Mouse (Mus musculus): ENCODE measurements around the gene Cnot11. TPM values are rescaled to one million over a fixed set of nuclear protein-coding genes. Genes with fewer than 3 reads are reported as not detected.

Gene Cnot11
- polyA plus RNA-seq, 1 experiment = 37.3 TPM

DNA sequence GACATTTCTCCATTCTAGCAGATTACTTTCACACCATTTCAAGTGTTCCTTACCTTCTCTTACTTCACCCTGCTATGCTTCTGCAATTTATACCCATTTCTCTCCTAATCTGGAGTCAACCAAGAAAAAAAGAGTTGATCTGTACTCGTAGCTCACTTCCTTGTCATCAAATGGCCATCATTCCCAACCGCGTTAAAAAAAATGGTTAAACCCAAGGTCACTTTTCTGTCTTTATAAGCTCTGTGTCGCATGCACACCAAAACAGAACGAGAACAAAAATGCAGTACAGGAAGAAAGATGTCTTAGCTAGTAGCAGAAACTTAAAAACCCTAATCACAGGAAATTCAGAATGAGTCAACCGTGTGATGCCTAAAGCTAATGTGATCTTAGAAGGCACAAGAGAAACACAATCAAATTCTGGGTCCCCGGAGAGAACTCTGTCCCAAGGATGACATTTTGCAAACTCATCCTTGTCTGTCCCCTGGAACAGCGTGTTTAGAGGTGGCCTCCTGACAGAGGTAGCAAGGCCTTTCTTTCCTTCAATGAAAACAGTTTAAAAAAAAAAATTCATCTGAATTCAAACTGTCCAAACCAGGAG lies 41.1 kb downstream of the Cnot11 start:
- peaks cover 3% of the 10 kb centered on the region; the same call in 1 of the 2 replicates for H3K4me1 ChIP-seq (replicated peaks; ENCODE audit: control insufficient read depth, insufficient read depth, low read length)
- H3K27ac ChIP-seq (ENCODE audit: control insufficient read depth, insufficient read depth, low read length) = no peak overlapping the region
- no peak for DNase-seq
- H3K36me3 ChIP-seq (ENCODE audit: control insufficient read depth, insufficient read depth, low read length) = no peaks in the 10 kb centered on the region
- H3K4me3 ChIP-seq (ENCODE audit: control insufficient read depth, insufficient read depth, low read length) = no peak overlapping the region
- WGBS = 4% methylated on average over 8 of the region's 8 CpGs
- H3K27me3 ChIP-seq (ENCODE audit: control insufficient read depth, insufficient read depth, low read length) = no peaks in the 10 kb centered on the region
- no peak for TF ChIP-seq POLR2A (IDR thresholded peaks at IDR 0.05; ENCODE audit: control insufficient read depth, extremely low read depth, insufficient read depth, low read length, poor library complexity)
- TF ChIP-seq CTCF (IDR thresholded peaks at IDR 0.05; ENCODE audit: borderline replicate concordance, control insufficient read depth, extremely low read depth, insufficient read depth, low read length, poor library complexity) = no peak

DNA sequence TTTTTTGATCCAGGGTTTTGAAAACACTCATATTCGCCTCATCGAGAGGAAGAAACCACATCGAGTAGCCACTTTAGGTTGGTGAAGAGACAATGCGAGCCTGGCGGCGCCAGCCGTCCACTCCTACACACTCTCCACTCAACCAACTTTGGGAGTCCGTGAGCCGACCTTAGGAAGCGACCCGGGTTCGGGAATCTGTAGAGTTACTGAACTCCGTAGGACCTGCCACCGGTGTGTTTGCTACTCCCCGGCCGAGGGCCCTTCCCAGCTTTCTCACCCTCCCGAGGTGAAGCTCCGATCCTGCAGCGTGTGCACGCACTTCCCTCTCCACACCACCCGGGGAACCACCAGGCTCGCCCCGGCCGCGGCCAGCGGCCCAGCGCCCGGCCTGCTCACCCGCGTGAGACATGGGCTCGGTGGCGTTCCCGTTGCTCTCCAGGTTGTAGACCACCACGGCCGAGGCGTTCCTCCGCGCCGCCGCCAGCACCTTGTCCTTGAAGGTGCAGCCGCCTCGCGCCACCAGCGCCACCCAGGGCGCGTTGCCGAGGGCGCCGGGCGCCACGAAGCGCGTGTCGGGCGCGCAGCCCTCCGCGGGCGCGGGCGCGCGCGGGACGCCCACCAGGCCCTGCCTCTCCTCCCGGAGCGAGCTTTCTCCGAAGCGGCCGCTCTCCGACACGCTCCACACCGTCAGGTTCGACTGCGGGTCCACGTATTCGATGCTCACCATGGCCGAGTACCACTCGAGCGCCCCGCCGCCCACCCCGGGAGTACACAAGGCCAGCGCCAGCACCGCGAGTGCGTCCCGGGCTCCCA lies 41.8 kb downstream of the Cnot11 start:
- Histone ChIP-seq H3K36me3 (ENCODE audit: control insufficient read depth, insufficient read depth, low read length) (no peaks in the 10 kb centered on the region), H3K27ac (ENCODE audit: control insufficient read depth, insufficient read depth, low read length) (peak overlapping the region; percentile 17; the same call in 1 of the 2 replicates), H3K4me3 (ENCODE audit: control insufficient read depth, insufficient read depth, low read length) (peak overlapping the region; percentile 63), H3K27me3 (ENCODE audit: control insufficient read depth, insufficient read depth, low read length) (no peaks in the 10 kb centered on the region), H3K4me1 (replicated peaks; ENCODE audit: control insufficient read depth, insufficient read depth, low read length) (peaks cover 3% of the 10 kb centered on the region; the same call in 1 of the 2 replicates)
- peak; percentile 64 for DNase-seq
- TF ChIP-seq POLR2A (IDR thresholded peaks at IDR 0.05; ENCODE audit: control insufficient read depth, extremely low read depth, insufficient read depth, low read length, poor library complexity) (no peak), CTCF (IDR thresholded peaks at IDR 0.05; ENCODE audit: borderline replicate concordance, control insufficient read depth, extremely low read depth, insufficient read depth, low read length, poor library complexity) (no peak; the same call in 1 of the 2 replicates)
- WGBS = under 1% methylated on average over 88 of the region's 88 CpGs

DNA sequence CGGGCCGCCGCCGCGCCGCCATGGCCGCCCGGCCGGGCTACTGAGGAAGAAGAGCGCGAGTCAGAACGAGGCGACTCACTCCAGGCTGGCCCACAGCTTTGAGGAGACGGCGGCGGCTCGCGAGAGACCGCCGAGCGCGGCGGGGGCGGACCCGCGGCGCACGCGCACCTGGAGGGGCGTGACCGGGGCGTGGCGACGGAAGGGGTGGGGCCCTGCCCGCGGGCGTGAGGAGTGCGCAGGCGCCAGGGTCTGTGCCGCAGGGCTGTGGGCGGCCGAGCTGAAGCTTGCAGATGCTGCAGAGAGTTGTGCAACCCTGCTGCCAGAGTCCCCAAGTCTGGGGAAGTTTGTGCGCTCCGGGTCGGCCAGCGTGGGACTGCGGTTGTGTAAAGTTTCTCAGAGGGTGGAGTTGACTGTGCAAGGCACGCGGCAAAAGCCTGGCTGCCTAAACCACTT lies 42.5 kb downstream of the Cnot11 start, which contains the start of gene Rnf149:
Rnf149 (minus strand) TSS at position 153 of the 453 bp plus-strand sequence.
- TF ChIP-seq POLR2A (IDR thresholded peaks at IDR 0.05; ENCODE audit: control insufficient read depth, extremely low read depth, insufficient read depth, low read length, poor library complexity) (peak; percentile 94), CTCF (IDR thresholded peaks at IDR 0.05; ENCODE audit: borderline replicate concordance, control insufficient read depth, extremely low read depth, insufficient read depth, low read length, poor library complexity) (peak; percentile 61; the same call in 1 of the 2 replicates)
- H3K36me3 ChIP-seq (ENCODE audit: control insufficient read depth, insufficient read depth, low read length) = no peaks in the 10 kb centered on the region
- no peaks in the 10 kb centered on the region for H3K27me3 ChIP-seq (ENCODE audit: control insufficient read depth, insufficient read depth, low read length)
- under 1% methylated on average over 49 of the region's 49 CpGs for WGBS
- peak; percentile 99 for DNase-seq
- H3K4me1 ChIP-seq (replicated peaks; ENCODE audit: control insufficient read depth, insufficient read depth, low read length) = peaks cover 3% of the 10 kb centered on the region; the same call in 1 of the 2 replicates
- H3K4me3 ChIP-seq (ENCODE audit: control insufficient read depth, insufficient read depth, low read length) = peak within 1 kb of the TSS; percentile 63
- H3K27ac ChIP-seq (ENCODE audit: control insufficient read depth, insufficient read depth, low read length) = peak within 1 kb of the TSS; percentile 65

DNA sequence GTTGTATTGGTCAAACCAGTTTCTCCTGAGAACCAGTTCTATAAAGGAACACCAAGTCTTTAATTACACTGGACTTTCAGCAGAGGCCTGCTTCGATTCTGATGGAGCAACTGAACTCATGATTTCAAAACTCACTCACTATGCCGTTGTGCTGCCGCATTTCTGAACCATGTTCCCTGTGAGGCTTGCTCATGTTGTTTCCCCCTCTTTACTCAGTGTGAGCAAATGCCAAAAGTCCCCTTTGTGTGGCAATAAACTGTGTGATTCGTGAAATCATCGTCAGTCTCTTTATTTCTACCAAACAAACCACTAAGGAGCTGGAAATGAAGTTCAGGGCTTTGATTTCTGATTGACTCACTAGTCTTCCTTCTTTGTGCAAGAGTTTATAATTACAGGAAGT lies 43.7 kb downstream of the Cnot11 start:
- Histone ChIP-seq H3K27me3 (ENCODE audit: control insufficient read depth, insufficient read depth, low read length) (no peaks in the 10 kb centered on the region), H3K4me3 (ENCODE audit: control insufficient read depth, insufficient read depth, low read length) (no peak overlapping the region), H3K4me1 (replicated peaks; ENCODE audit: control insufficient read depth, insufficient read depth, low read length) (peaks cover 3% of the 10 kb centered on the region; the same call in 1 of the 2 replicates), H3K36me3 (ENCODE audit: control insufficient read depth, insufficient read depth, low read length) (no peaks in the 10 kb centered on the region), H3K27ac (ENCODE audit: control insufficient read depth, insufficient read depth, low read length) (no peak overlapping the region)
- DNase-seq = no peak
- 66% methylated on average over 5 of the region's 5 CpGs for WGBS
- TF ChIP-seq POLR2A (IDR thresholded peaks at IDR 0.05; ENCODE audit: control insufficient read depth, extremely low read depth, insufficient read depth, low read length, poor library complexity) (no peak), CTCF (IDR thresholded peaks at IDR 0.05; ENCODE audit: borderline replicate concordance, control insufficient read depth, extremely low read depth, insufficient read depth, low read length, poor library complexity) (no peak)

DNA sequence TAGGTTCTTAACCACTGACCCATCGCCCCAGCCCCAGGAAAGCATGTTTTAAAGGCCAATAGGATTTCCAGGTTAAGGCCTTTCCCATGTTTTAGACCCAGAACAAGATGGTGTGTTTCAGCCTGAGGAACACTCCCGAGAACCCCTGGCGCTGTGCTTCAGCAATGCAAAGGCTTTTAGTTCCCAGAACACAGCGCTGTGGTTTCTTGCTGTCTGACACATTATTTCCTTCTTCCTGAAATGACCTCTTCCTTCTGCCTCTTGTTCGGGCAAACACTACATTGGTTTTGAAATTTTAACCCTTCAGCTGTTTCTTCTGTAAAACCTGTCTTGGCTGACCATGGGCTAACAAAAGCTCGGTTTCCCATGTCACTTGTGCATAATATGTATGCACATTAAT lies 44.3 kb downstream of the Cnot11 start:
- H3K27ac ChIP-seq (ENCODE audit: control insufficient read depth, insufficient read depth, low read length) = no peak overlapping the region
- peaks cover 3% of the 10 kb centered on the region; the same call in 1 of the 2 replicates for H3K4me1 ChIP-seq (replicated peaks; ENCODE audit: control insufficient read depth, insufficient read depth, low read length)
- TF ChIP-seq POLR2A (IDR thresholded peaks at IDR 0.05; ENCODE audit: control insufficient read depth, extremely low read depth, insufficient read depth, low read length, poor library complexity) (no peak), CTCF (IDR thresholded peaks at IDR 0.05; ENCODE audit: borderline replicate concordance, control insufficient read depth, extremely low read depth, insufficient read depth, low read length, poor library complexity) (no peak)
- 33% methylated on average over 6 of the region's 6 CpGs for WGBS
- H3K4me3 ChIP-seq (ENCODE audit: control insufficient read depth, insufficient read depth, low read length) = no peak overlapping the region
- DNase-seq = no peak
- no peaks in the 10 kb centered on the region for H3K27me3 ChIP-seq (ENCODE audit: control insufficient read depth, insufficient read depth, low read length)
- no peaks in the 10 kb centered on the region for H3K36me3 ChIP-seq (ENCODE audit: control insufficient read depth, insufficient read depth, low read length)

DNA sequence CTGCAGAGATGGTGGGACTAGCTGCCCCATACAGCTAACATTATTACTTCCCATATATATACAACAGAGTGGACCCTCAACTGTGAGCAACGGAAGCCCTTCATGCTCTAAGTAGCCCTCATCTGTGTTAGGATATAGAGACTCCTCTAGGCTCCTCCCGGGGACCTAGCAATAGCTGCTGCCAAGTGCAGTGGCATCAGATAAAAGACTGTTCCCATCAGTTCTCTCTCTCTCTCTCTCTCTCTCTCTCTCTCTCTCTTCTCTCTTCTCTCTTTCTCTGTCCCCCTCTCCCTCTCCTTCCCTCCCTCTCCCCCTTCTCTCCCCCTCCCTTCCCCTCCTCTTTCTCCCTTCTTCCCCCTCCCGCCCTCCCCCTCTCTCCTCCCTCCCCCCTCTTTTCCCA lies 46.4 kb downstream of the Cnot11 start:
- no peak for DNase-seq
- 89% methylated on average over 2 of the region's 3 CpGs for WGBS
- Histone ChIP-seq H3K4me1 (replicated peaks; ENCODE audit: control insufficient read depth, insufficient read depth, low read length) (no peaks in the 10 kb centered on the region), H3K27me3 (ENCODE audit: control insufficient read depth, insufficient read depth, low read length) (no peaks in the 10 kb centered on the region), H3K36me3 (ENCODE audit: control insufficient read depth, insufficient read depth, low read length) (no peaks in the 10 kb centered on the region), H3K4me3 (ENCODE audit: control insufficient read depth, insufficient read depth, low read length) (no peak overlapping the region), H3K27ac (ENCODE audit: control insufficient read depth, insufficient read depth, low read length) (no peak overlapping the region)
- TF ChIP-seq CTCF (IDR thresholded peaks at IDR 0.05; ENCODE audit: borderline replicate concordance, control insufficient read depth, extremely low read depth, insufficient read depth, low read length, poor library complexity) = no peak
- TF ChIP-seq POLR2A (IDR thresholded peaks at IDR 0.05; ENCODE audit: control insufficient read depth, extremely low read depth, insufficient read depth, low read length, poor library complexity) = no peak

Data from thymus, adult 2 months (tissue).